Mouse (Mus musculus) liver, embryonic 14.5 days (tissue): ENCODE data around the gene Lrmda. TPM values are rescaled to one million over a fixed set of nuclear protein-coding genes. Genes with fewer than 3 reads are reported as not detected.
A peak's percentile ranks its signal among the peaks of the same experiment; 100 is the strongest.

Source experiments
- ATAC-seq: fragments of 200-750 bp; cut with Nextera tagmentation; 2 replicates; pipeline ENCODE4 v1.8.0; 2017; ENCODE audit warnings: moderate number of reproducible peaks, mild to moderate bottlenecking, moderate library complexity; ENCODE audit not compliant: insufficient read depth
- DNase-seq, 3 experiments: peaks; one replicate each; pipeline ENCODE4 v3.0.0-alpha.2; 2012 to 2013; ENCODE audit warnings: low read depth in 3 of 3, low spot score in 3 of 3
- H3K27ac ChIP-seq: fragments of 300-500 bp; sonication (generic); 2 replicates; pipeline ENCODE4 v1.5.1; 2014; ENCODE audit warnings: moderate library complexity, mild to moderate bottlenecking, control low read depth, inconsistent platforms
- H3K27me3 ChIP-seq: fragments of 300-500 bp; sonication (generic); 2 replicates; pipeline ENCODE4 v1.6.1; 2014; ENCODE audit warnings: mild to moderate bottlenecking, low read length, moderate library complexity; ENCODE audit not compliant: control insufficient read depth, insufficient read depth
- H3K36me3 ChIP-seq: fragments of 300-500 bp; sonication (generic); replicated peaks from 2 replicates; pipeline ENCODE4 v1.6.1; 2014; ENCODE audit warnings: low read depth; ENCODE audit not compliant: control insufficient read depth, insufficient read depth
- H3K4me1 ChIP-seq, 2 experiments: fragments of 200-500 bp in 1 of 2; fragments of 300-500 bp in 1 of 2; sonication (generic) in 1 of 2; replicated peaks; 2 replicates each; pipeline ENCODE4 v1.6.1; 2012 to 2014; ENCODE audit warnings: antibody characterized with exemption in 1 of 2, inconsistent platforms in 1 of 2, low read length in 1 of 2; ENCODE audit not compliant: control insufficient read depth in 2 of 2, insufficient read depth in 2 of 2
- H3K4me2 ChIP-seq: fragments of 300-500 bp; sonication (generic); 2 replicates; pipeline ENCODE4 v1.6.1; 2014; ENCODE audit warnings: low read depth, mild to moderate bottlenecking, control low read depth, moderate library complexity
- H3K4me3 ChIP-seq, 2 experiments: fragments of 200-500 bp in 1 of 2; fragments of 300-500 bp in 1 of 2; sonication (generic) in 1 of 2; 2 replicates each; pipeline ENCODE4 v1.5.1; 2012 to 2014; ENCODE audit warnings: low read depth in 2 of 2, low read length in 2 of 2, mild to moderate bottlenecking in 2 of 2, control low read depth in 1 of 2, inconsistent platforms in 1 of 2, moderate library complexity in 1 of 2; ENCODE audit not compliant: insufficient read depth in 1 of 2
- H3K9ac ChIP-seq: fragments of 300-500 bp; sonication (generic); replicated peaks from 2 replicates; pipeline ENCODE4 v1.6.1; 2014; ENCODE audit warnings: mild to moderate bottlenecking, control low read depth, moderate library complexity
- H3K9me3 ChIP-seq: fragments of 300-500 bp; sonication (generic); 2 replicates; pipeline ENCODE4 v1.6.1; 2016; ENCODE audit warnings: low read length, mixed read lengths; ENCODE audit not compliant: control insufficient read depth
- CTCF ChIP-seq: IDR thresholded peaks from 2 replicates; pipeline ENCODE4 v1.5.1; 2016; ENCODE audit warnings: antibody characterized with exemption, low read depth, control low read depth
- EP300 ChIP-seq: IDR thresholded peaks from 2 replicates; pipeline ENCODE4 v1.6.1; 2016; ENCODE audit warnings: antibody characterized with exemption, low read depth
- WGBS: fragments of 180-500 bp; shearing (Covaris S2); extraction: QIAGEN DNeasy Blood & Tissue Kit; methylation state at CpG from one replicate; pipeline ENCODE4 v1.1.7; 2014; ENCODE audit not compliant: insufficient replicate concordance; 5-methylcytosine and 5-hydroxymethylcytosine counted together
- polyA plus RNA-seq, 2 experiments: library from polyadenylated mRNA; depleted of rRNA in 1 of 2; stranded (reverse) in 1 of 2; unstranded in 1 of 2; fragments of >200 nt; fragmentation: Nextera tagmentation in 1 of 2; extraction: Ambion mirVana in 1 of 2; gene quantifications; 2 replicates each; pipeline versions ENCODE4 v1.2.1 to v1.2.3; 2012 to 2014

Gene Lrmda
- polyA plus RNA-seq, 2 experiments, result 0.18 to 0.22 TPM

GRCm38 (mm10) chr14:22609261-22610245, 590.0 kb downstream of the Lrmda start:
- WGBS, result 67% methylated on average over 13 of the region's 13 CpGs
- no peak for DNase-seq
- Histone ChIP-seq H3K9ac (no peak overlapping the region), H3K4me3 (no peak overlapping the region), H3K4me2 (no peak overlapping the region), H3K27me3 (no peaks in the 10 kb centered on the region), H3K9me3 (no peaks in the 10 kb centered on the region), H3K36me3 (no peaks in the 10 kb centered on the region), H3K4me1 (no peaks in the 10 kb centered on the region), H3K27ac (no peak overlapping the region)
- no peak for TF ChIP-seq CTCF
- ATAC-seq, result no peak

- H3K9me3 ChIP-seq, result no peaks in the 10 kb centered on the region
- DNase-seq (no peak), ATAC-seq (no peak)
- no peaks in the 10 kb centered on the region for H3K4me1 ChIP-seq
- WGBS, result 43% methylated on average over 3 of the region's 3 CpGs
- no peak overlapping the region for H3K4me2 ChIP-seq
- no peak overlapping the region for H3K9ac ChIP-seq
- no peak overlapping the region for H3K27ac ChIP-seq
- H3K36me3 ChIP-seq, result no peaks in the 10 kb centered on the region
- H3K27me3 ChIP-seq, result no peaks in the 10 kb centered on the region
- TF ChIP-seq EP300 (no peak), CTCF (no peak)
- no peak overlapping the region for H3K4me3 ChIP-seq
Observed at GRCm38 (mm10) chr14:22611011-22611410, 591.5 kb downstream of the Lrmda start.

- 0 out of 4 replicates have a peak, but pooled peaks cover 0 to 2% of the 10 kb centered on the region in 2 experiments for H3K4me1 ChIP-seq
- DNase-seq, result no peak
- TF ChIP-seq EP300 (no peak), CTCF (no peak)
- no peak for ATAC-seq
- no peak overlapping the region for H3K4me2 ChIP-seq
- no peak overlapping the region for H3K27ac ChIP-seq
- H3K9ac ChIP-seq, result no peak overlapping the region
- H3K4me3 ChIP-seq, result no peak overlapping the region
- no peaks in the 10 kb centered on the region for H3K27me3 ChIP-seq
- H3K9me3 ChIP-seq, result no peaks in the 10 kb centered on the region
- H3K36me3 ChIP-seq, result no peaks in the 10 kb centered on the region
Observed at GRCm38 (mm10) chr14:22620191-22620590, 600.7 kb downstream of the Lrmda start.

- H3K9me3 ChIP-seq, result no peaks in the 10 kb centered on the region
- WGBS, result 54% methylated on average over 3 of the region's 3 CpGs
- TF ChIP-seq CTCF, result no peak
- no peak for TF ChIP-seq EP300
- no peak overlapping the region for H3K9ac ChIP-seq
- no peaks in the 10 kb centered on the region for H3K36me3 ChIP-seq
- no peaks in the 10 kb centered on the region for H3K4me1 ChIP-seq
- no peak overlapping the region for H3K4me2 ChIP-seq
- DNase-seq (no peak), ATAC-seq (no peak)
- H3K27ac ChIP-seq, result no peak overlapping the region
- no peak overlapping the region for H3K4me3 ChIP-seq
- no peaks in the 10 kb centered on the region for H3K27me3 ChIP-seq
Observed at GRCm38 (mm10) chr14:22621941-22622340, 602.4 kb downstream of the Lrmda start.

GRCm38 (mm10) chr14:22627105-22627829, 607.8 kb downstream of the Lrmda start:
- H3K36me3 ChIP-seq, result no peaks in the 10 kb centered on the region
- WGBS, result 57% methylated on average over 8 of the region's 8 CpGs
- DNase-seq, result no peak
- no peak overlapping the region for H3K4me2 ChIP-seq
- no peaks in the 10 kb centered on the region for H3K4me1 ChIP-seq
- H3K27ac ChIP-seq, result no peak overlapping the region
- no peak overlapping the region for H3K9ac ChIP-seq
- ATAC-seq, result no peak
- H3K9me3 ChIP-seq, result no peaks in the 10 kb centered on the region
- TF ChIP-seq CTCF (0 out of 2 replicates have a peak, but pooled peaks have one; percentile 11), EP300 (no peak)
- H3K4me3 ChIP-seq, result no peak overlapping the region
- H3K27me3 ChIP-seq, result no peaks in the 10 kb centered on the region
